Mouse (Mus musculus) liver, adult 2 months (tissue): ENCODE results near the gene Gsc2. TPM values are rescaled to one million over a fixed set of nuclear protein-coding genes. Genes with fewer than 3 reads are reported as not detected.

Experiments
- DNase-seq: peaks from one replicate; pipeline ENCODE4 v3.0.0-alpha.2; 2011; ENCODE audit warnings: low read depth, low spot score; ENCODE audit errors: extremely low read depth
- H3K27ac ChIP-seq: fragments of 200-500 bp; replicated peaks from 2 replicates; pipeline ENCODE4 v1.5.1; 2012; ENCODE audit warnings: low read depth, mild to moderate bottlenecking, control low read depth, inconsistent platforms, low read length; ENCODE audit not compliant: insufficient read depth
- H3K27me3 ChIP-seq: fragments of 200-500 bp; 2 replicates; pipeline ENCODE4 v1.6.1; 2012; ENCODE audit warnings: mild to moderate bottlenecking, moderate library complexity, low read length, inconsistent platforms; ENCODE audit not compliant: control insufficient read depth, insufficient read depth
- H3K36me3 ChIP-seq: fragments of 200-500 bp; 2 replicates; pipeline ENCODE4 v1.6.1; 2012; ENCODE audit warnings: low read length, inconsistent platforms; ENCODE audit not compliant: control insufficient read depth, insufficient read depth
- H3K4me1 ChIP-seq: fragments of 200-500 bp; 2 replicates; pipeline ENCODE4 v1.6.1; 2011; ENCODE audit warnings: low read length; ENCODE audit not compliant: control insufficient read depth, insufficient read depth
- H3K4me3 ChIP-seq: fragments of 200-500 bp; 2 replicates; pipeline ENCODE4 v1.5.1; 2011; ENCODE audit warnings: low read depth, mild to moderate bottlenecking, control low read depth, low read length, moderate library complexity; ENCODE audit not compliant: insufficient read depth
- H3K79me2 ChIP-seq: fragments of 200-500 bp; 2 replicates; pipeline ENCODE4 v1.6.1; 2012; ENCODE audit warnings: inconsistent platforms, mild to moderate bottlenecking, low read length, moderate library complexity; ENCODE audit not compliant: control insufficient read depth, insufficient read depth
- H3K9ac ChIP-seq: fragments of 200-500 bp; 2 replicates; pipeline ENCODE4 v1.6.1; 2012; ENCODE audit warnings: low read depth, mild to moderate bottlenecking, control low read depth, inconsistent platforms, low read length
- CTCF ChIP-seq: fragments of 200-500 bp; IDR thresholded peaks from 2 replicates; pipeline ENCODE4 v1.5.1; 2011; ENCODE audit warnings: low read depth, low read length, control low read depth
- POLR2A ChIP-seq: fragments of 200-500 bp; IDR thresholded peaks from 2 replicates; pipeline ENCODE4 v1.6.1; 2011; ENCODE audit warnings: low read length, control low read depth; ENCODE audit not compliant: insufficient read depth; ENCODE audit errors: extremely low read depth
- WGBS: fragments of 180-500 bp; shearing (Covaris S2); methylation state at CpG from one replicate; pipeline ENCODE4 v1.1.7; 2018; 5-methylcytosine and 5-hydroxymethylcytosine counted together
- polyA plus RNA-seq: library from polyadenylated mRNA; depleted of rRNA; stranded (reverse); fragments of >200 nt; gene quantifications from 2 replicates; pipeline ENCODE4 v1.2.3, GENCODE M21; 2012
- total RNA-seq: library from RNA; depleted of rRNA; stranded (reverse); fragments of >200 nt; gene quantifications from 2 replicates; pipeline ENCODE4 v1.2.3, GENCODE M21; 2014

Gsc2 gene
- total and polyA plus RNA-seq, 2 experiments = not detected

GRCm38 (mm10) chr16:17928627-17929104, 13.8 kb upstream of the Gsc2 start:
- peak; percentile 54 for DNase-seq
- H3K27me3 ChIP-seq = no peaks in the 10 kb centered on the region
- peak overlapping the region; percentile 91 for H3K9ac ChIP-seq
- WGBS = under 1% methylated on average over 9 of the region's 9 CpGs
- peaks cover 5% of the 10 kb centered on the region; the same call in 1 of the 2 replicates for H3K79me2 ChIP-seq
- peak overlapping the region; percentile 90 for H3K27ac ChIP-seq
- TF ChIP-seq CTCF (peak; percentile 56), POLR2A (no peak)
- H3K36me3 ChIP-seq = peaks cover 2% of the 10 kb centered on the region; the same call in 1 of the 2 replicates
- H3K4me3 ChIP-seq = peak overlapping the region; percentile 88
- peaks cover 13% of the 10 kb centered on the region for H3K4me1 ChIP-seq

GRCm38 (mm10) chr16:17928087-17928580, 13.3 kb upstream of the Gsc2 start, which contains the start of gene Slc25a1:
Gene Slc25a1 (minus strand): TSS chr16:17928219.
- Histone ChIP-seq H3K27ac (peak within 1 kb of the TSS; percentile 90), H3K4me1 (peaks cover 13% of the 10 kb centered on the region), H3K79me2 (peaks cover 5% of the 10 kb centered on the region; the same call in 1 of the 2 replicates), H3K4me3 (peak within 1 kb of the TSS; percentile 88), H3K36me3 (peaks cover 2% of the 10 kb centered on the region; the same call in 1 of the 2 replicates), H3K9ac (peak within 1 kb of the TSS; percentile 91), H3K27me3 (no peaks in the 10 kb centered on the region)
- under 1% methylated on average over 47 of the region's 47 CpGs for WGBS
- peak; percentile 87 for DNase-seq
- TF ChIP-seq POLR2A (peak; percentile 90), CTCF (no peak)

GRCm38 (mm10) chr16:17927351-17928082, 12.7 kb upstream of the Gsc2 start:
- Histone ChIP-seq H3K4me1 (peaks cover 15% of the 10 kb centered on the region), H3K79me2 (peaks cover 5% of the 10 kb centered on the region; the same call in 1 of the 2 replicates), H3K4me3 (peak overlapping the region; percentile 88), H3K36me3 (peaks cover 2% of the 10 kb centered on the region; the same call in 1 of the 2 replicates), H3K27me3 (no peaks in the 10 kb centered on the region), H3K27ac (peak overlapping the region; percentile 90), H3K9ac (peak overlapping the region; percentile 91)
- 1% methylated on average over 72 of the region's 72 CpGs for WGBS
- TF ChIP-seq CTCF = no peak
- TF ChIP-seq POLR2A = no peak
- peak; percentile 42 for DNase-seq

GRCm38 (mm10) chr16:17922163-17922538, 7.3 kb upstream of the Gsc2 start:
- Histone ChIP-seq H3K4me3 (peak overlapping the region; percentile 63), H3K27ac (peak overlapping the region; percentile 38), H3K79me2 (peaks cover 2% of the 10 kb centered on the region; the same call in 1 of the 2 replicates), H3K4me1 (peaks cover 19% of the 10 kb centered on the region), H3K36me3 (peaks cover 2% of the 10 kb centered on the region; the same call in 1 of the 2 replicates), H3K27me3 (no peaks in the 10 kb centered on the region), H3K9ac (peak overlapping the region; percentile 59)
- TF ChIP-seq POLR2A (no peak), CTCF (no peak)
- WGBS = 0% methylated on average over 14 of the region's 14 CpGs
- DNase-seq = no peak

GRCm38 (mm10) chr16:17921325-17922162, 6.7 kb upstream of the Gsc2 start:
- Histone ChIP-seq H3K4me3 (peak overlapping the region; percentile 63), H3K36me3 (peaks cover 2% of the 10 kb centered on the region; the same call in 1 of the 2 replicates), H3K9ac (peak overlapping the region; percentile 84), H3K27ac (peak overlapping the region; percentile 74), H3K27me3 (no peaks in the 10 kb centered on the region), H3K79me2 (no peaks in the 10 kb centered on the region), H3K4me1 (peaks cover 16% of the 10 kb centered on the region)
- TF ChIP-seq POLR2A = peak; percentile 66
- TF ChIP-seq CTCF = peak; percentile 63
- WGBS = under 1% methylated on average over 47 of the region's 47 CpGs
- DNase-seq = peak; percentile 87
